Mouse (Mus musculus) stomach, postnatal 0 days (tissue): Measurements from ENCODE around the gene Nap1l4.

Source experiments
- CTCF ChIP-seq: IDR thresholded peaks from 2 replicates; pipeline ENCODE4 v1.5.1; 2016; ENCODE audit warnings: antibody characterized with exemption, low read depth, mild to moderate bottlenecking, moderate library complexity
- EP300 ChIP-seq: optimal IDR thresholded peaks from 2 replicates; pipeline ENCODE3; 2016; ENCODE audit warnings: antibody characterized with exemption

DNA sequence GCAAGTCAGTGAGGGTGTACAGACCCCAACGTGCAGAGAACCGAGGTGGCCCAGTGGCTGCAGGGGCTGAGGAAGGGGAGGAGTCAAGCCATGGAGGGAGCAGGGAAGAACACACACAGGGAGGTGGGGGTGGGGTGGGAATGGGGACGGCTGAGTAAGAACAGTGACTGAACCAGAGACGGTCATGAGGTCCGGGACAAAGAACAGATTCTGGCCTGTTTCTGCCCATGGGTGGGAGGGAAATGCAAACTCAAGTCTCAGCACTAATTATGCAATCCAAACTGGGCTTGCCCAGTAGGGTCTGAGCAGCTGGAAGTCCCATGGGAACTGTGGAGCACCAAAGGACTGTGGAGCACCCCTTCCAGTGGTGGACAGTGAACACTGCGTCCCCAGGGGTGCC lies 66.4 kb downstream of the Nap1l4 start:
- TF ChIP-seq CTCF (no peak), EP300 (no peak)
